Mouse (Mus musculus): ENCODE data around the gene Gcgr. TPM values are rescaled to one million over a fixed set of nuclear protein-coding genes. Genes with fewer than 3 reads are reported as not detected.
A peak's percentile ranks its signal among the peaks of the same experiment; 100 is the strongest.

Gcgr gene
- polyA plus RNA-seq, 1 experiment: not detected

DNA sequence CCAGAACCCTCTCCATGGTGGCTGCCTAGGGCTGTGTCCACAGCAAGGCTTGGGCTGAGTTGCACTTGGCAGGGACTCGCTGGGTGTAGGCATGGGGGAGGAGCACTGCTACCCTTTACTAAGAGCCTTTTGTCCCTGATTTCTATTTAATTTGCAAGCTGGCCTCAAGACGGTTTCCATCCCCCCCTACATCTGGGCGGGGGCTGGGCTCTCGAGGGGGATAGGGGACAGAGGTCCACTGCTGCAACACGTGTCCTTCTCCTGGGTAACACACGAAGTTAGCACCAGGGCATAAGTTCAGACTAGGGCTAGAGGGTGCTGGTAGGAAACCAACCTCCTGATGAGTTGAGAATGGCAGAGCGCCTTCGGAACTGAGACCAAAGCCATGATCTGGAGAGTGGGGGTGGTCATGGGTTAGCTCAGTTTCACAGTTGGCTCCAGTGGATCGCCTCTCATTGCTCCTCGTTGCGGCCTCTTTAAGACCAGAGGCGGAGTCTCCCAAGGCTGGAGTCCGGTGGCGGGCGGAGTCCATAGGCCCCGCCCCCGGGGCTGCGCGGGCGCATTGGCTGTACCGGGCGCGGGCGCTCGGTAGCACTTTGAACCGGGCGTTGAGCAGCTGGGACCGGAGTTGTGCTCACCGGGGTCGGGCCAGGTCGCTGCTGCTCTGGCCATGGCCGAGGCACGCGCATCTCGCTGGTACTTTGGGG lies 39.0 kb upstream of the Gcgr start, which contains the start of gene Slc25a10:
Gene Slc25a10 (plus strand): TSS at position 524 of the 707 bp plus-strand sequence.
- peak; percentile 17; the same call in 1 of the 2 replicates for TF ChIP-seq POLR2A (IDR thresholded peaks at IDR 0.05; ENCODE audit: insufficient read depth, low read depth, low read length)
- TF ChIP-seq CTCF (IDR thresholded peaks at IDR 0.05; ENCODE audit: insufficient read depth, low read depth, low read length): no peak
- WGBS: under 1% methylated on average over 35 of the region's 35 CpGs
- Histone ChIP-seq H3K27ac (ENCODE audit: insufficient read depth, low read depth, low read length) (peak within 1 kb of the TSS; percentile 43; the same call in 1 of the 2 replicates), H3K4me3 (ENCODE audit: insufficient read depth, low read depth, low read length) (peak within 1 kb of the TSS; percentile 79), H3K4me1 (ENCODE audit: control insufficient read depth, insufficient read depth, low read length) (peaks cover 17% of the 10 kb centered on the region)

- peaks cover 17% of the 10 kb centered on the region for H3K4me1 ChIP-seq (ENCODE audit: control insufficient read depth, insufficient read depth, low read length)
- peak overlapping the region; percentile 79 for H3K4me3 ChIP-seq (ENCODE audit: insufficient read depth, low read depth, low read length)
- no peak overlapping the region for H3K27ac ChIP-seq (ENCODE audit: insufficient read depth, low read depth, low read length)
- TF ChIP-seq CTCF (IDR thresholded peaks at IDR 0.05; ENCODE audit: insufficient read depth, low read depth, low read length): no peak
- no peak for TF ChIP-seq POLR2A (IDR thresholded peaks at IDR 0.05; ENCODE audit: insufficient read depth, low read depth, low read length)
- under 1% methylated on average over 48 of the region's 48 CpGs for WGBS
Measured at GRCm38 (mm10) chr11:120492024-120492877, 38.2 kb upstream of the Gcgr start.

DNA sequence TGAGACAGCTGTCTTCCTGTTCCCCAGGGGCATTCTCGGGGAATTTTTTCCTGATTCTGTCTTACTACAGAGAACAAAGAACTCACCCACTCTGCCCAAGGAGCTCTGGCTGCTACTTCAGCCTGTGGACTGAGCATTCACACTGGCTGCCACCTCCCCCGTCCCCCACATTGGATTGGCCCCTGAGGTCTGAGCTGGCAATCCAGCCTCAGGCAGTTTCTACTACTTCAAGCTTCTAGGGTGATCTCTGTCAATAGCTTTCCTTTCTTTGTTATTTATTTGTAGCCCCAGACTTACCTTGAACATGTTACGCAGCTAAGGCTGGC lies 37.7 kb upstream of the Gcgr start:
- Histone ChIP-seq H3K4me3 (ENCODE audit: insufficient read depth, low read depth, low read length) (no peak overlapping the region), H3K4me1 (ENCODE audit: control insufficient read depth, insufficient read depth, low read length) (peaks cover 17% of the 10 kb centered on the region), H3K27ac (ENCODE audit: insufficient read depth, low read depth, low read length) (no peak overlapping the region)
- no peak for TF ChIP-seq POLR2A (IDR thresholded peaks at IDR 0.05; ENCODE audit: insufficient read depth, low read depth, low read length)
- TF ChIP-seq CTCF (IDR thresholded peaks at IDR 0.05; ENCODE audit: insufficient read depth, low read depth, low read length): no peak
- 26% methylated on average over 3 of the region's 3 CpGs for WGBS

GRCm38 (mm10) chr11:120493351-120493750 lies 37.1 kb upstream of the Gcgr start:
- H3K4me1 ChIP-seq (ENCODE audit: control insufficient read depth, insufficient read depth, low read length): peaks cover 17% of the 10 kb centered on the region
- WGBS: 42% methylated on average over 3 of the region's 3 CpGs
- no peak overlapping the region for H3K4me3 ChIP-seq (ENCODE audit: insufficient read depth, low read depth, low read length)
- H3K27ac ChIP-seq (ENCODE audit: insufficient read depth, low read depth, low read length): no peak overlapping the region
- TF ChIP-seq CTCF (IDR thresholded peaks at IDR 0.05; ENCODE audit: insufficient read depth, low read depth, low read length) (no peak), POLR2A (IDR thresholded peaks at IDR 0.05; ENCODE audit: insufficient read depth, low read depth, low read length) (no peak)

DNA sequence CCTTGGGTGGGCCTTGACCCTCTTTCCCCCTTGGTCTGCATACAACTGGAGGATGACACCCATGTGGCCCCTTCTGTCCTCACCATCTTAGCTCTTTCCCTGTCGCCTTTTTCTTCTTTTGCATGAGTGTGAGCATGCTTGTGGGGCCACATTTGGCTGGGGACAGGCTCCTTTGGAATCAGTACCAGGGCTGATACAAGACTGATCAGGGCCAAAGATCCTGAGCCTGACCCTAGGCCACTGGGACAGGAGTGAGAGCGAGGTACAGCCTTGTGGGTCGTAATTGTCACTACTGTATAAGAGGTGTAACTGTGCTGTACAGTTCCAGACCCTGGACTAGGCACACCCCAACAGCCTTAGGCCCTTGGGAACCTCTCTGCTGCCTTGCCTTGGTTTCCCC lies 36.6 kb upstream of the Gcgr start:
- WGBS: 86% methylated on average over 3 of the region's 3 CpGs
- no peak overlapping the region for H3K4me3 ChIP-seq (ENCODE audit: insufficient read depth, low read depth, low read length)
- H3K27ac ChIP-seq (ENCODE audit: insufficient read depth, low read depth, low read length): no peak overlapping the region
- no peak for TF ChIP-seq POLR2A (IDR thresholded peaks at IDR 0.05; ENCODE audit: insufficient read depth, low read depth, low read length)
- TF ChIP-seq CTCF (IDR thresholded peaks at IDR 0.05; ENCODE audit: insufficient read depth, low read depth, low read length): no peak
- H3K4me1 ChIP-seq (ENCODE audit: control insufficient read depth, insufficient read depth, low read length): peaks cover 17% of the 10 kb centered on the region

DNA sequence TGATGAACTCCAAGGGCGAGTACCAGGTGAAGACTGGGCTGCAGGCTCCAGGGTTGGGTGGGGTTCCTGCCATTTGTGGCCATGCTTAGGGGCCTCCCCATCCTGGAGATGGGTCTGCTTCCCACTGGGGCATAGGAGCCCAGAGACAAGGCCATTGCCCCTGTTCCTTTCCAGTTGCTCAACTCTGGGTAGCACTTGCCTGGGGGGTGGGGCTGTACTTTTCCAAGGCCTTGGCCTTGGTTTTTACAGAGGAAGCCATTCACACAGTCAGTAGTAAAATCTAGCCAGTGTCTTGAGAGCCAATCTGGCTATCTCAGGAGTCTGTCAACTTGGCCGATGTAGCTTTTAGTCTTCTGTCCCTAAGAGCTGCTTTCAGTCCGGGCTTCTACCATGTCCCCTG lies 33.1 kb upstream of the Gcgr start:
- Histone ChIP-seq H3K27ac (ENCODE audit: insufficient read depth, low read depth, low read length) (no peak overlapping the region), H3K4me3 (ENCODE audit: insufficient read depth, low read depth, low read length) (no peak overlapping the region), H3K4me1 (ENCODE audit: control insufficient read depth, insufficient read depth, low read length) (peaks cover 3% of the 10 kb centered on the region; the same call in 1 of the 2 replicates)
- TF ChIP-seq POLR2A (IDR thresholded peaks at IDR 0.05; ENCODE audit: insufficient read depth, low read depth, low read length) (no peak), CTCF (IDR thresholded peaks at IDR 0.05; ENCODE audit: insufficient read depth, low read depth, low read length) (no peak)
- WGBS: 88% methylated on average over 3 of the region's 3 CpGs

DNA sequence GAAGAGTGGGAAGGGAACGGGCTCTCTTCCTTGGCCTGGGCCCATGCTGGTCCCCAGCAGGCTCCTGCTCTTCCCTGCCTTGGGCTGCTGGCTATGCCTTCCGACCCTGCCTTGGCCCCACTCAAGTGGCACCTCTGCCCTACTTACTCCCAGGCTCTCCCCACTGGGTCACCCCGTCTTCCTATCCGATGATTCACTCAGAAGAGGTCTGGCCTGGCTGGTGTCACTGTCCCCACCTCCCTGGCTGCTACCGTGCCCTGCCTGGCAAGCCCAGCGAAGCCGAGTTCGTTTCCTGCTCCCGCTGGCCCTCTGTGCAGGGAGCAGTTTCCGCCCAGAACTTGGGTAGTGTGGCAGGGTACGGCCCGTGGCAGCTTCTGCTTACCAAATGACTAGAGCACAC lies 32.3 kb upstream of the Gcgr start:
- no peak overlapping the region for H3K4me3 ChIP-seq (ENCODE audit: insufficient read depth, low read depth, low read length)
- no peak overlapping the region for H3K27ac ChIP-seq (ENCODE audit: insufficient read depth, low read depth, low read length)
- 90% methylated on average over 12 of the region's 12 CpGs for WGBS
- H3K4me1 ChIP-seq (ENCODE audit: control insufficient read depth, insufficient read depth, low read length): no peaks in the 10 kb centered on the region
- TF ChIP-seq CTCF (IDR thresholded peaks at IDR 0.05; ENCODE audit: insufficient read depth, low read depth, low read length) (no peak), POLR2A (IDR thresholded peaks at IDR 0.05; ENCODE audit: insufficient read depth, low read depth, low read length) (no peak)

GRCm38 (mm10) chr11:120498891-120499290 lies 31.6 kb upstream of the Gcgr start:
- no peak overlapping the region for H3K4me3 ChIP-seq (ENCODE audit: insufficient read depth, low read depth, low read length)
- no peak for TF ChIP-seq POLR2A (IDR thresholded peaks at IDR 0.05; ENCODE audit: insufficient read depth, low read depth, low read length)
- no peak for TF ChIP-seq CTCF (IDR thresholded peaks at IDR 0.05; ENCODE audit: insufficient read depth, low read depth, low read length)
- 87% methylated on average over 5 of the region's 5 CpGs for WGBS

DNA sequence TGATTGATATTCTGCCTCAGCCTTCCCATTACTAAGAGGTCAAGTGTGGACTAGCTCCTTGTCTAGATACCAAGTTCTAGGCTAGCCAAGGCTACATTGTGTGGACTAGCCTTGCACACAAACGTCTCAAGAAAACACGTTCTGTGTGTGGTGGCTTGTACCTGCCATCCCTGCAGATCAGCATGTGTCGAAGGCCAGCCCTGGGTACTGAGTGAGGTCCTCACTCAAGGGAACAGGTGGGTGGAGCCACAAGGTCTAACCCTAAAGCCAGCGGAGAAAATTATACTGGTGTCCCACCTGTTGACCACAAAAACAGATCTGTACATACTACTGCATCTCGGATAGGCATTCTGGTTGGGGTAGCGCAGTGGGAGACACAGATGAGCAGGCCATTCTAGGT lies 30.6 kb upstream of the Gcgr start:
- Histone ChIP-seq H3K4me3 (ENCODE audit: insufficient read depth, low read depth, low read length) (no peak overlapping the region), H3K4me1 (ENCODE audit: control insufficient read depth, insufficient read depth, low read length) (no peaks in the 10 kb centered on the region), H3K27ac (ENCODE audit: insufficient read depth, low read depth, low read length) (no peak overlapping the region)
- TF ChIP-seq CTCF (IDR thresholded peaks at IDR 0.05; ENCODE audit: insufficient read depth, low read depth, low read length): no peak
- no peak for TF ChIP-seq POLR2A (IDR thresholded peaks at IDR 0.05; ENCODE audit: insufficient read depth, low read depth, low read length)
- WGBS: 76% methylated on average over 6 of the region's 6 CpGs

More at GRCm38 (mm10) chr11:120498891-120499290, 31.6 kb upstream of the Gcgr start:
- H3K27ac ChIP-seq (ENCODE audit: insufficient read depth, low read depth, low read length): no peak overlapping the region
- H3K4me1 ChIP-seq (ENCODE audit: control insufficient read depth, insufficient read depth, low read length): no peaks in the 10 kb centered on the region

Data from olfactory bulb, adult 2 months (tissue).